Mouse (Mus musculus) heart, postnatal 0 days (tissue): ENCODE data around the gene Pard3. TPM values are rescaled to one million over a fixed set of nuclear protein-coding genes. Genes with fewer than 3 reads are reported as not detected.

ENCODE experiments used
- ATAC-seq: fragments of 200-750 bp; cut with Nextera tagmentation; 2 replicates; pipeline ENCODE4 v1.8.0; 2017; ENCODE audit warnings: low read depth, moderate number of reproducible peaks, moderate library complexity; ENCODE audit not compliant: insufficient read depth
- DNase-seq: peaks from one replicate; pipeline ENCODE4 v3.0.0-alpha.2; 2016; ENCODE audit warnings: low spot score
- H3K27ac ChIP-seq: fragments of 300-500 bp; sonication (generic); 2 replicates; pipeline ENCODE4 v1.5.1; 2014; ENCODE audit warnings: low read depth, mild to moderate bottlenecking
- H3K27me3 ChIP-seq: fragments of 300-500 bp; sonication (generic); 2 replicates; pipeline ENCODE4 v1.6.1; 2014; ENCODE audit warnings: low read length, mixed read lengths; ENCODE audit not compliant: control insufficient read depth, insufficient read depth
- H3K36me3 ChIP-seq: fragments of 300-500 bp; sonication (generic); replicated peaks from 2 replicates; pipeline ENCODE4 v1.6.1; 2014; ENCODE audit warnings: low read length, mixed read lengths; ENCODE audit not compliant: control insufficient read depth, insufficient read depth
- H3K4me1 ChIP-seq: fragments of 300-500 bp; sonication (generic); 2 replicates; pipeline ENCODE4 v1.6.1; 2014; ENCODE audit warnings: antibody characterized with exemption; ENCODE audit not compliant: control insufficient read depth, insufficient read depth
- H3K4me2 ChIP-seq: fragments of 300-500 bp; sonication (generic); 2 replicates; pipeline ENCODE4 v1.6.1; 2014; ENCODE audit warnings: low read depth, mild to moderate bottlenecking, low read length, moderate library complexity
- H3K4me3 ChIP-seq: fragments of 300-500 bp; sonication (generic); 2 replicates; pipeline ENCODE4 v1.5.1; 2014; ENCODE audit warnings: low read depth, low read length
- H3K9ac ChIP-seq: fragments of 300-500 bp; sonication (generic); replicated peaks from 2 replicates; pipeline ENCODE4 v1.6.1; 2014; ENCODE audit warnings: low read depth, low read length, mixed read lengths
- H3K9me3 ChIP-seq: fragments of 300-500 bp; sonication (generic); replicated peaks from 2 replicates; pipeline ENCODE4 v1.6.1; 2016; ENCODE audit warnings: low read length; ENCODE audit not compliant: control insufficient read depth
- CTCF ChIP-seq: IDR thresholded peaks from 2 replicates; pipeline ENCODE4 v1.5.1; 2016; ENCODE audit warnings: antibody characterized with exemption, control low read depth, low read depth
- EP300 ChIP-seq: IDR thresholded peaks from 2 replicates; pipeline ENCODE4 v1.6.1; 2016; ENCODE audit warnings: antibody characterized with exemption, low read depth
- WGBS: fragments of 180-500 bp; shearing (Covaris S2); extraction: QIAGEN DNeasy Blood & Tissue Kit; methylation state at CpG from one replicate; pipeline ENCODE4 v1.1.7; 2014; 5-methylcytosine and 5-hydroxymethylcytosine counted together
- polyA plus RNA-seq: library from polyadenylated mRNA; unstranded; fragments of >200 nt; fragmentation: Nextera tagmentation; extraction: Ambion mirVana; gene quantifications from 2 replicates; pipeline ENCODE4 v1.2.1, GENCODE M21; 2015
- total RNA-seq: library from RNA; depleted of rRNA; stranded (reverse); fragments of >200 nt; gene quantifications from 2 replicates; pipeline ENCODE4 v1.2.3, GENCODE M21; 2014; ENCODE audit warnings: low replicate concordance

The Pard3 gene
- total and polyA plus RNA-seq, 2 experiments from 2014 or later: 9.2 to 13.8 TPM

- peaks cover 21% of the 10 kb centered on the region for H3K4me1 ChIP-seq
- H3K36me3 ChIP-seq: no peaks in the 10 kb centered on the region
- H3K4me3 ChIP-seq: no peak overlapping the region
- no peaks in the 10 kb centered on the region for H3K9me3 ChIP-seq
- DNase-seq (no peak), ATAC-seq (no peak)
- H3K27me3 ChIP-seq: no peaks in the 10 kb centered on the region
- WGBS: 85% methylated on average over 3 of the region's 3 CpGs
- H3K27ac ChIP-seq: no peak overlapping the region
- H3K9ac ChIP-seq: no peak overlapping the region
- no peak overlapping the region for H3K4me2 ChIP-seq
- TF ChIP-seq CTCF (no peak), EP300 (no peak)
Observed at GRCm38 (mm10) chr8:127540273-127540672, 476.6 kb downstream of the Pard3 start.

DNA sequence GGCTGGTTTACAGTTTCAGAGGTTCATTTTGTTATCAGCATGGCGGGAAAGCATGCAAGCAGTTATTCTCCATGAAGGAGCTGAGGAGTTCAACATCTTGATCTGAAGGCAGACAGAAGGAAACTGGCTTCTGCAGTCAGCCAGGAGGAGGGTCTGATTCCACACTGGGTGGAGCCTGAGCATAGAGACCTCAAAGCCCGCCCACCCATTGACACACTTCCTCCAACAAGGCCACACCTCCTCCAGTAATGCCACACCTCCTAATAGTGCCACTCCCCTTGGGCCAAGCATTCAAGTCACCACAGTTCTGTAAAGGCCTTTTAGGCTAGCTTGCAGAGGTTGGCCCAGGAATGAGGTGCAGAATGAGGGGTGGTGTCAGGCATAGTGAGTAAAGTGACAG, 478.5 kb downstream of the Pard3 start:
- no peak overlapping the region for H3K27ac ChIP-seq
- 81% methylated on average over 2 of the region's 2 CpGs for WGBS

DNA sequence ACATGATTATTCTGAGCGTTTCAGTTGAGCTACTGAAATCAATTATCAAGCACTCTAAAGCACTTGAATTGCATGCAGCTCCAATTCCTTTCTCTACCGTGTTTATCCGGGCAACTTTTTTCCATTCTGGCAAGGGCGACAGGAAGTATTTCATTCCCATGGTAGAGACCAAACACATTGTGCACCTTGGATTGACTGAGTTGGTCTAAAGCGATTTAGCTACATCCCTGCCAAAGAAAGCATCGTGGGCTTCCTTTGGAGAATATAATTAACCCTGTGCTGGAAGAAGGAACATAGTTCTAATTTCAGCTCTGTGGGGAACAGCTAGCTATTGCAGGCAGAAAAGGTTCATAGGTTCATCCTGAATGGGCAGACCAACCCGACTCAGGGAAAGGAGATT, 480.0 kb downstream of the Pard3 start:
- Histone ChIP-seq H3K4me3 (no peak overlapping the region), H3K27me3 (no peaks in the 10 kb centered on the region), H3K9me3 (no peaks in the 10 kb centered on the region), H3K36me3 (no peaks in the 10 kb centered on the region), H3K9ac (no peak overlapping the region), H3K27ac (peak overlapping the region; percentile 30; the same call in 1 of the 2 replicates), H3K4me1 (peaks cover 23% of the 10 kb centered on the region), H3K4me2 (no peak overlapping the region)
- ATAC-seq (no peak), DNase-seq (peak; percentile 42)
- WGBS: 26% methylated on average over 7 of the region's 7 CpGs
- TF ChIP-seq EP300: no peak

More for the DNA sequence above, 478.5 kb downstream of the Pard3 start:
- no peaks in the 10 kb centered on the region for H3K9me3 ChIP-seq
- H3K36me3 ChIP-seq: no peaks in the 10 kb centered on the region
- TF ChIP-seq EP300 (no peak), CTCF (no peak)
- no peaks in the 10 kb centered on the region for H3K27me3 ChIP-seq
- no peak overlapping the region for H3K4me2 ChIP-seq
- ATAC-seq (no peak), DNase-seq (no peak)
- H3K4me3 ChIP-seq: no peak overlapping the region
- no peak overlapping the region for H3K9ac ChIP-seq
- H3K4me1 ChIP-seq: peaks cover 23% of the 10 kb centered on the region

DNA sequence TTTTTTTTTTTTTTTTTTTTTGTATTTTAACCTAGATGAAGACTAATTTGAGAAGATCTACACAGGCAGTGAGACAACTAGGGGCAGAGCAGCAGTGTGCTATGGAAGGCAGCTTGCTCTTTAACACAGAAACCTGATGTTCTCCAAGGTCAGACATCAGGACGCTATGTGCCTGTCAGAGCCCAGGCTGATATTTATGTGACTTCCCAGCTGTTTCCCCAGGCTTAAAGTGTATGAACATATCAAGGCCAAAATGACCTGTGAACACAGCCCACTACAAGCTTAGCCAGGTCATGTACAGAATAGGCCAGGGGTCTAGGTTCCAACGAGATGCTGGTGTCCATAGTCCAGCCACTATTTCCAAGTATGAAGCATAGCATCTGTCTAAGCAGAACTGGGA, 482.5 kb downstream of the Pard3 start:
- Histone ChIP-seq H3K4me3 (no peak overlapping the region), H3K4me2 (no peak overlapping the region), H3K4me1 (peaks cover 23% of the 10 kb centered on the region), H3K27me3 (no peaks in the 10 kb centered on the region), H3K9ac (no peak overlapping the region), H3K36me3 (no peaks in the 10 kb centered on the region), H3K9me3 (no peaks in the 10 kb centered on the region), H3K27ac (no peak overlapping the region)
- DNase-seq: peak; percentile 12
- ATAC-seq: no peak
- WGBS: 70% methylated on average over 2 of the region's 2 CpGs
- TF ChIP-seq CTCF: no peak
- TF ChIP-seq EP300: no peak

- 95% methylated on average over 4 of the region's 4 CpGs for WGBS
- TF ChIP-seq EP300 (no peak), CTCF (no peak)
- no peak for DNase-seq
- H3K9me3 ChIP-seq: no peaks in the 10 kb centered on the region
- H3K27ac ChIP-seq: no peak overlapping the region
- ATAC-seq: no peak
- H3K9ac ChIP-seq: no peak overlapping the region
- H3K4me3 ChIP-seq: no peak overlapping the region
- H3K27me3 ChIP-seq: no peaks in the 10 kb centered on the region
- H3K4me2 ChIP-seq: no peak overlapping the region
- no peaks in the 10 kb centered on the region for H3K4me1 ChIP-seq
- no peaks in the 10 kb centered on the region for H3K36me3 ChIP-seq
Observed at GRCm38 (mm10) chr8:127550928-127551327, 487.2 kb downstream of the Pard3 start.

DNA sequence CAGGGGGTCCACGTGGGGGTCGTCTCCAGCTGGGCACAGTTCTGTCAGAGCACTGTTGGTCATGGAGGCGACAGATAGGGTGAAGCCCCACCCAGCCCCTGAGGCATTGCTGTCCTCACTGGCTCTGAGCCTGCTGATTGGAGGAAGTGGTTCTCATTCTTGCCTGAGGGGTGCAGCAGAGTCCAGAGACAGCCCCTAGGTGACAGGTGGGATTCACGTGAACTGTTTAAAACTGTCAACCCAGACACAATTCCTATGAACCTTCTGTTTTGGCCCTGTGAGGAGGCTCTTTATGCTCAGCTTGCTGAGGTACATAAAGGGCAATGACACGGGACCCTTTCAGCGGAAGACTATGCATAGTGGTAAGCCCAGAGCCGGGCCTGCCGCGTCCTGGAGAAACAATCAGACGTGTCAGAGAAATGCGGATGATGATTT, 488.5 kb downstream of the Pard3 start:
- 62% methylated on average over 11 of the region's 11 CpGs for WGBS
- Histone ChIP-seq H3K27me3 (no peaks in the 10 kb centered on the region), H3K27ac (no peak overlapping the region), H3K9me3 (no peaks in the 10 kb centered on the region), H3K36me3 (no peaks in the 10 kb centered on the region), H3K4me1 (no peaks in the 10 kb centered on the region), H3K4me3 (no peak overlapping the region), H3K4me2 (no peak overlapping the region), H3K9ac (no peak overlapping the region)
- peak; percentile 36 for DNase-seq
- TF ChIP-seq CTCF: peak; percentile 26
- TF ChIP-seq EP300: no peak
- no peak for ATAC-seq
